11 mouse cellular contexts compared by ENCODE assay signal in genomic region chr5:127456076-127456475, GRCm38 (mm10).
"Had no signal": no experiment of that assay in that cellular context is flagged by ENCODE, and none has a peak within 500 bp of the region (broad histone marks: within the 10 kb centered on the region; RNA-seq: fewer than 3 reads in every experiment).

No protein-coding gene starts in this region.

- DNase-seq: liver; liver, embryonic 13.5 days; liver, postnatal 0 days; lung, adult 18-20 months; lung, adult 2 months; lung, embryonic 14.5 days; lung, postnatal 10 days; lung, postnatal 14 days; lung, postnatal 36 days; lung, postnatal 4 days; midbrain, embryonic 14.5 days had no signal
